Mouse (Mus musculus) myocyte (in vitro differentiated cells): ENCODE measurements at regions not wholly inside any gene's neighbourhood (a gene's known extent, or its start where the extent isn't known, plus 50 kb on each side); places are given as distances from the start of the nearest gene placed in this dataset.

ENCODE experiments used
- H3K27me3 ChIP-seq: one replicate; pipeline ENCODE4 v1.6.1; 2011; ENCODE audit not compliant: control insufficient read depth, insufficient read depth, insufficient read length
- H3K36me3 ChIP-seq: one replicate; pipeline ENCODE4 v1.6.1; 2011; ENCODE audit not compliant: control insufficient read depth, insufficient read depth
- H3K4me2 ChIP-seq: one replicate; pipeline ENCODE4 v1.6.1; 2011; ENCODE audit warnings: low read depth, control low read depth
- H3K4me3 ChIP-seq: one replicate; pipeline ENCODE4 v1.5.1; 2011; ENCODE audit warnings: mild to moderate bottlenecking, control low read depth, moderate library complexity
- H3K79me2 ChIP-seq: one replicate; pipeline ENCODE4 v1.6.1; 2011; ENCODE audit not compliant: control insufficient read depth, insufficient read depth
- H3ac ChIP-seq: one replicate; pipeline ENCODE4 v1.6.1; 2011; ENCODE audit not compliant: control insufficient read depth, insufficient read length
- CEBPB ChIP-seq: IDR thresholded peaks from 2 replicates; pipeline ENCODE4 v1.6.1; 2011; ENCODE audit warnings: mild to moderate bottlenecking, moderate library complexity; ENCODE audit not compliant: poor library complexity, insufficient read depth, severe bottlenecking
- E2F4 ChIP-seq: IDR thresholded peaks from one replicate; pipeline ENCODE4 v1.6.1; 2011; ENCODE audit warnings: mild to moderate bottlenecking, control low read depth, moderate library complexity; ENCODE audit not compliant: insufficient read depth
- MAX ChIP-seq: IDR thresholded peaks from one replicate; pipeline ENCODE4 v1.6.1; 2011; ENCODE audit warnings: low read depth, mild to moderate bottlenecking, control low read depth
- MYOD1 ChIP-seq, 3 experiments: IDR thresholded peaks; one replicate each; pipeline ENCODE4 v1.6.1; 2011; ENCODE audit warnings: control low read depth in 2 of 3, low read depth in 2 of 3, mild to moderate bottlenecking in 2 of 3, moderate library complexity in 1 of 3; ENCODE audit not compliant: insufficient read length in 2 of 3, control insufficient read depth in 1 of 3
- MYOG ChIP-seq, 3 experiments: IDR thresholded peaks; one replicate each; pipeline ENCODE4 v1.6.1; 2011; ENCODE audit warnings: control low read depth in 2 of 3, low read depth in 2 of 3, mild to moderate bottlenecking in 2 of 3; ENCODE audit not compliant: insufficient read length in 2 of 3, control insufficient read depth in 1 of 3, insufficient read depth in 1 of 3
- POLR2A ChIP-seq: IDR thresholded peaks from one replicate; pipeline ENCODE4 v1.6.1; 2011; ENCODE audit warnings: low read depth, mild to moderate bottlenecking, control low read depth, moderate library complexity; ENCODE audit not compliant: insufficient read length
- POLR2AphosphoS2 ChIP-seq: IDR thresholded peaks from one replicate; pipeline ENCODE4 v1.6.1; 2011; ENCODE audit warnings: low read depth, control low read depth; ENCODE audit not compliant: insufficient read length
- REST ChIP-seq: IDR thresholded peaks from one replicate; pipeline ENCODE4 v1.6.1; 2011; ENCODE audit warnings: mild to moderate bottlenecking, control low read depth, moderate library complexity; ENCODE audit not compliant: insufficient read depth, insufficient read length
- SRF ChIP-seq: IDR thresholded peaks from one replicate; pipeline ENCODE4 v1.6.1; 2011; ENCODE audit warnings: low read depth; ENCODE audit not compliant: control insufficient read depth, insufficient read length
- TCF12 ChIP-seq: IDR thresholded peaks from one replicate; pipeline ENCODE4 v1.6.1; 2011; ENCODE audit warnings: mild to moderate bottlenecking, control low read depth; ENCODE audit not compliant: poor library complexity, insufficient read depth, severe bottlenecking
- TCF3 ChIP-seq: IDR thresholded peaks from one replicate; pipeline ENCODE4 v1.6.1; 2011; ENCODE audit warnings: low read depth, control low read depth; ENCODE audit not compliant: insufficient read length
- USF1 ChIP-seq: IDR thresholded peaks from one replicate; pipeline ENCODE4 v1.6.1; 2011; ENCODE audit warnings: low read depth, mild to moderate bottlenecking, control low read depth, moderate library complexity

DNA sequence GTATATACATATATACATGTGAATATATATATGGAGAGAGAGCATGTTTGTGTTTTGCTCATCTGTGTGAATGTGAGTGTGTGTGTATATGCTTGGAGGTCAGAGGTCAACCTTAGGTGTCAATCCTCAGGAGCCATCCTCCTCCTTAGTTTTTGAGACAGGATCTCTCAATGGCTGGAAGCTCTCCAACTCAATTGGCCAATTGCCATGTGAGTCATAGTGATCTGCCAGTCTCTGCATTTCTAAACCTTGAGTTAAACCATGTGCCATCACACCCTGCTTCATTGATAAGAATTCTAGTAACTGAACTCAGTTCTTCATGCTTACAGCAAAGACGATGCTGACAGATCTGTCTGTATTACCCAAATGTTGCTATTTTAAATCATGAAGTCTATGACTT, 50.8 kb upstream of the Npy2r start:
- H3K4me3 ChIP-seq, result no peak overlapping the region
- H3K4me2 ChIP-seq, result no peak overlapping the region
- H3K27me3 ChIP-seq, result no peaks in the 10 kb centered on the region
- no peak for TF ChIP-seq TCF3
- no peak for TF ChIP-seq USF1
- TF ChIP-seq SRF, result no peak
- no peak for TF ChIP-seq POLR2A
- TF ChIP-seq MAX, result no peak
- no peak for TF ChIP-seq REST
- TF ChIP-seq E2F4, result no peak
- TF ChIP-seq POLR2AphosphoS2, result no peak
- no peak for TF ChIP-seq MYOD1 (IDR thresholded peaks at IDR 0.05; ENCODE audit: control insufficient read depth in 1 of 3, insufficient read length in 2 of 3, low read depth in 2 of 3)
- TF ChIP-seq CEBPB, result no peak
- TF ChIP-seq MYOG (IDR thresholded peaks at IDR 0.05; ENCODE audit: control insufficient read depth in 1 of 3, insufficient read depth in 1 of 3, insufficient read length in 2 of 3, low read depth in 2 of 3), result no peak
- no peak for TF ChIP-seq TCF12
- H3ac ChIP-seq, result no peak overlapping the region
- no peaks in the 10 kb centered on the region for H3K36me3 ChIP-seq
- H3K79me2 ChIP-seq, result no peaks in the 10 kb centered on the region
